ENCODE assay signal across 20 mouse cellular contexts in the genomic region with DNA sequence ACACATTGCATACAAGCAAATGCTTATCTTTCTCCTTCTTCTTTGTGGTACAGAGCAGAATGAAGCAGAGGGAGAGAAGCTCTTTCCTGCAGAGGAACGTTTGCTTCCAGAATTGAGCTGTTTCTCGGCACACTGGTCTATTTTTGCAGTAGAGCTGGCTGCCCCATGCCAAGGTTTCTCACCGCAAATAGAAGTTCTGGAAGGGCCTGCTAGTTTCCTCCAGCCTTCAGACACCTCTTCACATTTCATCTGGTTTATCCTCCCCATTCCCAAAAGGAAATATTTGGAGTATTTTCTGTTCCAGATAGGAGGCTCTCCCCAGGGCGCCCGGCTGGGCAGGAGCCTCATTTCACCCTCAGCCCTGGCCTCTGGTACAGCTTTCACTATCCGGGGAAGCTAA.
DNase-seq lines count a peak whose midpoint lies in the region; ATAC-seq and TF ChIP-seq lines count a peak whose summit lies in the region.
"Had no signal": no experiment of that assay in that cellular context is flagged by ENCODE, and none has a peak within 500 bp of the region (broad histone marks: within the 10 kb centered on the region; RNA-seq: fewer than 3 reads in every experiment).

No protein-coding gene starts in this region.

- no peak for TF ChIP-seq CTCF in heart, adult 2 months (IDR thresholded peaks at IDR 0.05)

- intact Hi-C loops in heart, adult 2 months (cut with DNase I) = no loop called here

- no peak overlapping the region for H3K4me2 ChIP-seq in forebrain, embryonic 16.5 days (ENCODE audit: low read length)
- H3K4me2 ChIP-seq: embryonic facial prominence, embryonic 13.5 days; forebrain, embryonic 15.5 days; neural tube, embryonic 15.5 days had no signal

- TF ChIP-seq POLR2A in heart, adult 2 months (IDR thresholded peaks at IDR 0.05; ENCODE audit: insufficient read depth, low read depth, low read length) = no peak

- peaks cover 1% of the 10 kb centered on the region; the same call in 1 of the 2 replicates for H3K4me1 ChIP-seq in heart, adult 2 months (ENCODE audit: control insufficient read depth, insufficient read depth, low read length)
- no peaks in the 10 kb centered on the region for H3K4me1 ChIP-seq in heart, embryonic 10.5 days
- H3K4me1 ChIP-seq in brown adipose tissue, adult 24 weeks (ENCODE audit: control insufficient read depth, insufficient read depth, insufficient read length, low read length) = 0 out of 2 replicates have a peak, but pooled peaks cover 3% of the 10 kb centered on the region
- H3K4me1 ChIP-seq in forebrain, embryonic 16.5 days (replicated peaks; ENCODE audit: control insufficient read depth, insufficient read depth, low read length) = no peaks in the 10 kb centered on the region
- H3K4me1 ChIP-seq: embryonic facial prominence, embryonic 13.5 days; forebrain, embryonic 15.5 days; neural tube, embryonic 15.5 days had no signal

- peak overlapping the region; percentile 79 for H3K27ac ChIP-seq in heart, adult 2 months
- no peak overlapping the region for H3K27ac ChIP-seq in heart, embryonic 10.5 days
- H3K27ac ChIP-seq in brown adipose tissue, adult 24 weeks (replicated peaks; ENCODE audit: low read depth, low read length) = peak overlapping the region; percentile 74
- no peak overlapping the region for H3K27ac ChIP-seq in forebrain, embryonic 16.5 days (ENCODE audit: low read length)
- H3K27ac ChIP-seq: embryonic facial prominence, embryonic 13.5 days; forebrain, embryonic 15.5 days; neural tube, embryonic 15.5 days had no signal

- H3K79me2 ChIP-seq in heart, adult 2 months (replicated peaks; ENCODE audit: control insufficient read depth, insufficient read depth, low read length) = no peaks in the 10 kb centered on the region

- no peaks in the 10 kb centered on the region for H3K27me3 ChIP-seq in heart, adult 2 months (ENCODE audit: control insufficient read depth, insufficient read depth, low read length)
- H3K27me3 ChIP-seq in heart, embryonic 10.5 days (ENCODE audit: insufficient read depth, poor library complexity, severe bottlenecking) = no peaks in the 10 kb centered on the region
- 0 out of 2 replicates have a peak, but pooled peaks cover 3% of the 10 kb centered on the region for H3K27me3 ChIP-seq in forebrain, embryonic 16.5 days (replicated peaks; ENCODE audit: control insufficient read depth, insufficient read depth, low read length)
- H3K27me3 ChIP-seq: embryonic facial prominence, embryonic 13.5 days; forebrain, embryonic 15.5 days; neural tube, embryonic 15.5 days had no signal

- no peak overlapping the region for H3K9ac ChIP-seq in heart, adult 2 months (ENCODE audit: low read depth, low read length)
- no peak overlapping the region for H3K9ac ChIP-seq in forebrain, embryonic 16.5 days (replicated peaks; ENCODE audit: low read depth, low read length)
- H3K9ac ChIP-seq: embryonic facial prominence, embryonic 13.5 days; forebrain, embryonic 15.5 days; neural tube, embryonic 15.5 days had no signal

- H3K9me3 ChIP-seq in heart, embryonic 10.5 days = no peaks in the 10 kb centered on the region
- H3K9me3 ChIP-seq in forebrain, embryonic 16.5 days (ENCODE audit: control insufficient read depth, low read length) = no peaks in the 10 kb centered on the region
- H3K9me3 ChIP-seq: embryonic facial prominence, embryonic 13.5 days; forebrain, embryonic 15.5 days; neural tube, embryonic 15.5 days had no signal

- ATAC-seq in forebrain, embryonic 16.5 days = no peak
- ATAC-seq: forebrain, embryonic 15.5 days; hindbrain, embryonic 16.5 days; intestine, embryonic 16.5 days had no signal

- DNase-seq in heart, adult 2 months = peak in 1 of 2 experiments; percentile 42
- DNase-seq in heart, embryonic 10.5 days (ENCODE audit: low spot score) = no peak
- peak; percentile 69 for DNase-seq in brain, adult 2 months (ENCODE audit: low read depth, low spot score)
- peak; percentile 17 for DNase-seq in heart, postnatal 4 days
- no peak for DNase-seq in liver
- DNase-seq: cerebellum, postnatal 10 days; gastrocnemius, postnatal 25 days; kidney, postnatal 36 days; layer of hippocampus, adult 9-11 months; lung, postnatal 14 days; midbrain, embryonic 14.5 days; thymus, postnatal 25 days had no signal

- WGBS in heart, adult 2 months = 46% methylated on average over 6 of the region's 6 CpGs
- 68% methylated on average over 6 of the region's 6 CpGs for WGBS in heart, embryonic 10.5 days
- WGBS in forebrain, embryonic 16.5 days = 95% methylated on average over 6 of the region's 6 CpGs

- 0 out of 2 replicates have a peak, but pooled peaks cover 3% of the 10 kb centered on the region for H3K36me3 ChIP-seq in heart, adult 2 months (ENCODE audit: control insufficient read depth, insufficient read depth, low read length)
- H3K36me3 ChIP-seq in heart, embryonic 10.5 days = no peaks in the 10 kb centered on the region
- no peaks in the 10 kb centered on the region for H3K36me3 ChIP-seq in forebrain, embryonic 16.5 days (ENCODE audit: control insufficient read depth, insufficient read depth)
- H3K36me3 ChIP-seq: embryonic facial prominence, embryonic 13.5 days; forebrain, embryonic 15.5 days; neural tube, embryonic 15.5 days had no signal

- no peak overlapping the region for H3K4me3 ChIP-seq in heart, adult 2 months
- H3K4me3 ChIP-seq in heart, embryonic 10.5 days = no peak overlapping the region
- H3K4me3 ChIP-seq in brown adipose tissue, adult 24 weeks (ENCODE audit: insufficient read depth, low read depth, low read length) = no peak overlapping the region
- H3K4me3 ChIP-seq in forebrain, embryonic 16.5 days (replicated peaks; ENCODE audit: low read length) = no peak overlapping the region
- H3K4me3 ChIP-seq: embryonic facial prominence, embryonic 13.5 days; forebrain, embryonic 15.5 days; myocyte; neural tube, embryonic 15.5 days had no signal

- no peak for TF ChIP-seq EP300 in heart, adult 2 months (IDR thresholded peaks at IDR 0.05; ENCODE audit: insufficient read depth, low read depth, low read length)

Comparison
In these comparisons a context has a peak if more than half of its experiments do, and no peak if none do; other contexts are left out.
1. DNase-seq: peak in brain, adult 2 months (single experiment) and heart, postnatal 4 days (single experiment); none in heart, embryonic 10.5 days (single experiment) and liver (single experiment).
2. H3K27ac ChIP-seq: peak in heart, adult 2 months (single experiment) and brown adipose tissue, adult 24 weeks (single experiment); none in heart, embryonic 10.5 days (single experiment) and forebrain, embryonic 16.5 days (single experiment).